Mouse (Mus musculus) lung, postnatal 0 days (tissue): ENCODE results near the gene Nudt19. TPM values are rescaled to one million over a fixed set of nuclear protein-coding genes. Genes with fewer than 3 reads are reported as not detected.
A peak's percentile ranks its signal among the peaks of the same experiment; 100 is the strongest.

Experiments used
- ATAC-seq: fragments of 200-750 bp; cut with Nextera tagmentation; 2 replicates; pipeline ENCODE4 v1.8.0; 2017; ENCODE audit warnings: moderate library complexity
- DNase-seq: peaks from one replicate; pipeline ENCODE4 v3.0.0-alpha.2; 2016; ENCODE audit warnings: low spot score
- H3K27ac ChIP-seq: fragments of 300-500 bp; sonication (generic); 2 replicates; pipeline ENCODE4 v1.5.1; 2014; ENCODE audit warnings: antibody characterized with exemption, mild to moderate bottlenecking, low read length, mixed read lengths
- H3K27me3 ChIP-seq: fragments of 300-500 bp; sonication (generic); replicated peaks from 2 replicates; pipeline ENCODE4 v1.6.1; 2014; ENCODE audit warnings: low read length, mixed read lengths; ENCODE audit not compliant: insufficient read depth
- H3K36me3 ChIP-seq: fragments of 300-500 bp; sonication (generic); 2 replicates; pipeline ENCODE4 v1.6.1; 2014; ENCODE audit warnings: low read length, mixed read lengths; ENCODE audit not compliant: insufficient read depth
- H3K4me1 ChIP-seq: fragments of 300-500 bp; sonication (generic); 2 replicates; pipeline ENCODE4 v1.6.1; 2014; ENCODE audit warnings: antibody characterized with exemption, low read depth, low read length, mixed read lengths; ENCODE audit not compliant: insufficient read depth
- H3K4me2 ChIP-seq: fragments of 300-500 bp; sonication (generic); replicated peaks from 2 replicates; pipeline ENCODE4 v1.6.1; 2014; ENCODE audit warnings: low read depth, mild to moderate bottlenecking, low read length, moderate library complexity, mixed read lengths
- H3K4me3 ChIP-seq: fragments of 300-500 bp; sonication (generic); 2 replicates; pipeline ENCODE4 v1.5.1; 2014; ENCODE audit warnings: low read depth, low read length
- H3K9ac ChIP-seq: fragments of 300-500 bp; sonication (generic); replicated peaks from 2 replicates; pipeline ENCODE4 v1.6.1; 2014; ENCODE audit warnings: low read depth, mild to moderate bottlenecking
- H3K9me3 ChIP-seq: fragments of 300-500 bp; sonication (generic); 2 replicates; pipeline ENCODE4 v1.6.1; 2016; ENCODE audit warnings: low read length, mixed read lengths
- CTCF ChIP-seq: IDR thresholded peaks from 2 replicates; pipeline ENCODE4 v1.5.1; 2016; ENCODE audit warnings: antibody characterized with exemption, mild to moderate bottlenecking
- EP300 ChIP-seq: IDR thresholded peaks from 2 replicates; pipeline ENCODE4 v1.6.1; 2016; ENCODE audit warnings: antibody characterized with exemption, mild to moderate bottlenecking, control low read depth
- WGBS: fragments of 180-500 bp; shearing (Covaris S2); extraction: QIAGEN DNeasy Blood & Tissue Kit; methylation state at CpG from one replicate; pipeline ENCODE4 v1.1.7; 2014; 5-methylcytosine and 5-hydroxymethylcytosine counted together
- polyA plus RNA-seq: library from polyadenylated mRNA; unstranded; fragments of >200 nt; fragmentation: Nextera tagmentation; extraction: Ambion mirVana; gene quantifications from 2 replicates; pipeline ENCODE4 v1.2.1, GENCODE M21; 2015

Nudt19 gene
- polyA plus RNA-seq, 1 experiment from 2014 or later = 30.5 TPM

DNA sequence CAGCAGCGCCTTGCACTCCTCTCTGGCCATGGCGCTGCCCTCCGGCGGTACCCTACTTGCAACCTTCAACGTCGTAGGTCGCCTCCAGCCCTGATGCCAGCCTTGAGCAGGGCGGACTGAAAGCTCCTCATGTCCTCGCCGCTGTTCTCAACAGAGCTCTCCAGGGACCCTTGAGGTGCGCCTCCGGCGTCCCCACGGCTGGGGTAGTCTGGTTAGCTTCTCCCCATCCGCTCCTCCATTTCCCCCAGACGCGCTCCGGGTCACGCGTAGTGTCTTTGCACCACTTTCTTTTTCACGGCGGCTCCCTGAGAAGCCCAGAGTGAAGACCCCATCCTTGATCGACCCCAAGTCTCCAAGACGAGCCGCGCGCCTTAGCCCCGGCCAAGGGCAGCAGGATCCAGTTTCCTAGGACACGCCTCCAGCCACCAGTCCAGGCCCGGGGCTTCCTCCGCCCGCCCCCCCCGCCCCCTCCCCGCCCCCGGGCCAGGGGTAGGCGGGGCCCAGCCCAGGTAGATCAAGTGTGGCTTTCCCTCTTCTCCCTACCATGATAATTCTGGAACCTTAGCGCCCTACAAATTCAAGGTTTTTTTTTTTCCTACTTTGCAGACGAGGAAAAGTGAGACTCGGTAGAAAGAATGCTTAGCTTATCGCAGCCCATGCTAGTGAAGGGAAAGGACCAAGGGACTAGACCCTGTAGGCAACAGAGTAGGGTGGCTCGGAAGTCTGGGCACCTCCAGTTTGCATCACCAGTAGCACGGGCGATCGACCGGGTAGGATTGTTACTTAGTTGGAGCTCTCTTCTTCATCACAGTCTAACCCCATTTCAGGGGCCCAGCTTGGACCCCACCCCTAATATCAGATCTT lies 29.3 kb upstream of the Nudt19 start, which contains the start of gene Rgs9bp:
Gene Rgs9bp, minus strand, starts transcription at position 392 of the 864 bp plus-strand sequence.
- peak within 1 kb of the TSS; percentile 39 for H3K9ac ChIP-seq
- ATAC-seq = peak; percentile 79

DNA sequence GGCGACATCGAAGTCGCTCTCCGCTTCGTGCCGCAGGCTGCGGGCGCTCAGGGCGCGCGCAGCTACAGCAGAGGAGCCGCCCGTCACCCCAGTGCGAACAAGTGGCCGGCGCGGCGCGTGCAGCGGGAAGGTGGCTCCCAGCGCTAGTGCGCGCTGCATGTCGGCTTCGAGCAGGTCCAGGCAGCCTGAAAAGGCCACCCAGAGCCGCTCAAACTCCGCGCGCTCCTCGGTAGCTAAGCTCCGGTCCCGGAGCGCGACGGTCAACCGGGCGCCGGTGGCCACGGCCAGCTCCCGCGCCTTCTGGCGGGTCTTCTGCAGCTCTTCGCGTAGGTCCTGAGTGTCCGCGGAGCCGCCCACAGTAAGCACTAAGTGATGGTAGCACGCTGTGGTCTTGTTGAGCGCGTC lies 28.7 kb upstream of the Nudt19 start:
- DNase-seq (peak; percentile 21), ATAC-seq (no peak)

More for the DNA sequence above, 29.3 kb upstream of the Nudt19 start, which contains the start of gene Rgs9bp:
- Histone ChIP-seq H3K4me3 (peak within 1 kb of the TSS; percentile 91), H3K27ac (no peak within 1 kb of the TSS), H3K9me3 (no peaks in the 10 kb centered on the region), H3K4me2 (peak within 1 kb of the TSS; percentile 95), H3K36me3 (no peaks in the 10 kb centered on the region), H3K4me1 (peaks cover 8% of the 10 kb centered on the region; the same call in 1 of the 2 replicates), H3K27me3 (peaks cover 19% of the 10 kb centered on the region)
- WGBS = 1% methylated on average over 39 of the region's 45 CpGs
- peak; percentile 77 for DNase-seq
- TF ChIP-seq CTCF (no peak), EP300 (no peak)

DNA sequence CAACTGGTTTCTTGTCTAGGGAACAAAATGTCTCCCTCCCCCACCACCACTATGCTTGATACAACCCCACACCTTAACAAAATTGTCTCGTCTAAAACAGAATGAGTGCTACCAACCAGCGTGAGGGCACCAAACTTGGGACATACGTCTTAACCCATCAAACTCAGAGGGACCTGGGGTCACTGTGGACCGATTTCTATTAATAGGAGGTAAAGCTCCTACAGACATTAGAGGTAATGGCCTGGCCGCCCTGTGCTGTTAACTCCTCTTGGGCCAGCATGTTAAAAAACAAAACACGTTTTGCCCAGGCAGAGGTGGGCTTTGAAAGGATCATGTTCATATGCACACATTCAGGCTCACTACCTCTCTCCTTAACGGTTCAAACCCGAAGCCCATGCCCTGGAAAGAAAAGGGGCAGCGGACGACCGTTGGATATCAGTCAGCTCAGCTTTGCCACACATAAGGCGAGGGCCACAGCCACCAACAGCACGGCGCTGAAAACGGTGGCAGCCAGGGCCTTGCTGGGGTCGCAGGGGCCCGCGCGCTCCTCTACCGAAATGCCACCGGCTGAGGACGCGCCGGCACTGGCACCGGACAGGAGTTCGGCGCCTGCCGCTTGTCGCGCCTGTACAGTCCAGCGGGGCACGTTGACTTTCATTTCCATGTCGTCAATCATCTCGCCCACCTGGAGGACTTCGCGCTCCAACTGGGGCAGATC lies 28.1 kb upstream of the Nudt19 start:
- WGBS = 7% methylated on average over 36 of the region's 36 CpGs
- Histone ChIP-seq H3K27me3 (peaks cover 19% of the 10 kb centered on the region), H3K9me3 (no peaks in the 10 kb centered on the region), H3K4me2 (peak overlapping the region; percentile 95), H3K36me3 (no peaks in the 10 kb centered on the region), H3K27ac (no peak overlapping the region), H3K9ac (no peak overlapping the region), H3K4me1 (peaks cover 8% of the 10 kb centered on the region; the same call in 1 of the 2 replicates), H3K4me3 (peak overlapping the region; percentile 91)
- no peak for DNase-seq
- ATAC-seq = no peak
- TF ChIP-seq EP300 (no peak), CTCF (no peak)

More for the DNA sequence above, 28.7 kb upstream of the Nudt19 start:
- Histone ChIP-seq H3K36me3 (no peaks in the 10 kb centered on the region), H3K9ac (0 out of 2 replicates have a peak overlapping the region, but pooled peaks have one; percentile 6), H3K4me1 (peaks cover 8% of the 10 kb centered on the region; the same call in 1 of the 2 replicates), H3K27ac (no peak overlapping the region), H3K4me3 (peak overlapping the region; percentile 91), H3K27me3 (peaks cover 19% of the 10 kb centered on the region), H3K4me2 (peak overlapping the region; percentile 95), H3K9me3 (no peaks in the 10 kb centered on the region)
- TF ChIP-seq EP300 (no peak), CTCF (no peak)
- WGBS = under 1% methylated on average over 23 of the region's 50 CpGs

DNA sequence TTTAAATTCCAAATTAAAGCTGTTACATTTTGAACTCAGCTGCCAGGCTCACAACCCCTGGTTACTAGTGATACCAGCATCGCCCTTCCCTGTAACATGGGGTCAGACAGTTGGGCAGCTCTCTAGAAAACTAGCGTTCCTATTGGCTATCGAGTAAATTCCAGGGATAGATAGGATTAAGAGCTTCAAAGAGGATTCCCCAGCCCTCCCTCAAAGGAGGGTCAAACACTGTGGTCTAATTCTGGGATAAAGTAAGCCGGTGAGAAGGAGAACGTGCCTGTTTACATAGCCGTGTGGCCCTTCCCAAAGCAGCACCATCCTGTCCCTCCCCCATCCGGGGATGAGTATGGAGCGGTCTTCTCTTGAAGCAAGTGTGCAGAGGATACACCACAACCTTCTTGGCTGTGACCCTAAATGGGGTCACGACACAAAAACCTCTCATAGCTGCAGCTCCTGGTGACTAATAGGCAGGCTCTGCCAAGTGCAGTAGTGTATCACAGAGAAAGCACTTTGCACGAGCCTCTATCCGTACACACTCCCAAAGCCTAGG lies 27.4 kb upstream of the Nudt19 start:
- H3K9me3 ChIP-seq = no peaks in the 10 kb centered on the region
- no peaks in the 10 kb centered on the region for H3K36me3 ChIP-seq
- no peak for ATAC-seq
- WGBS = 15% methylated on average over 11 of the region's 11 CpGs
- no peak overlapping the region for H3K4me3 ChIP-seq
- H3K4me1 ChIP-seq = peaks cover 8% of the 10 kb centered on the region; the same call in 1 of the 2 replicates
- H3K27ac ChIP-seq = no peak overlapping the region
- no peak overlapping the region for H3K9ac ChIP-seq
- DNase-seq = no peak
- H3K4me2 ChIP-seq = no peak overlapping the region
- peaks cover 19% of the 10 kb centered on the region for H3K27me3 ChIP-seq
- no peak for TF ChIP-seq CTCF
- TF ChIP-seq EP300 = no peak

DNA sequence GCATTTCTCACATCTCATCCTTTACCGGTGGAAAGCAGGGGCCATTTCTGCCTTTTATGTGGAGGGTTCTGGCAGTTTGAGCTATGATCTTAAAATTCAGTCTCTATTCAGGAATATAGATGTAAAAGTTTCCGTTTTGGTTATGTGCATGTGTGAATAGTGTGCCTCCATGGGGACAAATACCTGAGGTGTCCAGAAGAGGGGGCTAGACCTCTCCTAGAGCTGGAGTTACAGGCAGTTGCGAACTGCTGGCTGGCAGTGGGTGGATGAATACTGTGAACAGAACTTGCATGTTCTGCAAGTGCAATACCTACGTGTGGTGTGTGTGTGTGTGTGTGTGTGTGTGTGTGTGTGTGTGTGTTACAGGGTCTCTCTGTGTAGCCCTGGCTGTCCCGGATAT lies 26.6 kb upstream of the Nudt19 start:
- H3K4me1 ChIP-seq = peaks cover 8% of the 10 kb centered on the region; the same call in 1 of the 2 replicates
- H3K4me3 ChIP-seq = no peak overlapping the region
- DNase-seq = no peak
- no peak overlapping the region for H3K27ac ChIP-seq
- TF ChIP-seq EP300 = no peak
- peak; percentile 34 for TF ChIP-seq CTCF
- no peaks in the 10 kb centered on the region for H3K9me3 ChIP-seq
- ATAC-seq = no peak
- no peak overlapping the region for H3K9ac ChIP-seq
- H3K27me3 ChIP-seq = peaks cover 19% of the 10 kb centered on the region
- H3K36me3 ChIP-seq = no peaks in the 10 kb centered on the region
- 68% methylated on average over 5 of the region's 5 CpGs for WGBS
- no peak overlapping the region for H3K4me2 ChIP-seq

DNA sequence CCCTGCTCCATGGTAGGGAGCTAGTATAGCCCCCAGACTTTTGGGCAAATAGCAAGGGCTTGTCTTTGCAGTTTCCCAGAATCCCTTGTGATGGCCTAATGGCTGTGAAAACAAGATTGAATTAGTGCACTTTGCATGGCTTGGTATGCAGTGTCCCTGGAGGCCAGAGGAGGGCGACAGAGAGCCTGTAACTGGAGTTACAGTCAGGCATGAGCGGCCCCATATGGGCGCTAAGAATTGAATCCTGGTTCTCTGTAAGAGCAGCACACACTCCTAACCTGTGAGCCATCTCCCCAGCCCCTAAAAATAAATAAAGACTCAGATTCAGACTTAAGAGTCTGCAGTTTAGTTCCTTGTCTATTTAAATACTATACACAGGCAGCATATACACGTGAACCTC lies 23.7 kb upstream of the Nudt19 start:
- no peak for ATAC-seq
- Histone ChIP-seq H3K4me3 (no peak overlapping the region), H3K9ac (no peak overlapping the region), H3K36me3 (no peaks in the 10 kb centered on the region), H3K4me2 (no peak overlapping the region), H3K27me3 (peaks cover 19% of the 10 kb centered on the region), H3K27ac (no peak overlapping the region), H3K4me1 (no peaks in the 10 kb centered on the region; the same call in 1 of the 2 replicates), H3K9me3 (no peaks in the 10 kb centered on the region)
- DNase-seq = peak; percentile 53
- TF ChIP-seq CTCF (peak; percentile 83), EP300 (no peak)
- 40% methylated on average over 4 of the region's 4 CpGs for WGBS
